Mouse (Mus musculus): Measurements from ENCODE around the gene Zscan10. TPM values are rescaled to one million over a fixed set of nuclear protein-coding genes. Genes with fewer than 3 reads are reported as not detected.
A peak's percentile ranks its signal among the peaks of the same experiment; 100 is the strongest.

Zscan10 gene
- polyA plus RNA-seq, 1 experiment from 2014 or later = 0.45 TPM

DNA sequence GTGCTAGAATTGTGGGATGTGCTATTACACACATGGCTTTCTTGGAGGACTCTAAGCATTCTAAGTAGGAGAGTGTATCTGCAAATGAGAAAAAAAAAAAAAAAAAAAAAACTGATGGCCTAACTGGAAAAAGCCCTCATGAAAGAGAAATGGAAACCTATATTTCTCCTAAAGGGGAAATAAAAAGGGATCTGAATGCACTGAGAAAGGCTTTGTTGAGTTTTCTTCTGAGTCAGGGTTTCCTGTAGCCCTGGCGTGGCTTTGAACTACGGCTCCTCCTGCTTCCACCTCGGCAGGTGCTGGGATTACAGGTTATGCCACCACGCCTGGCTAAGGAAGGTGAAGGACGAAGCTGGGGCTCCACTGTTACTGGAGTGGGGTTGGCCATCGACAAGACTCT lies 53.3 kb downstream of the Zscan10 start:
- Histone ChIP-seq H3K9me3 (ENCODE audit: control insufficient read depth, low read length) (no peaks in the 10 kb centered on the region), H3K4me2 (replicated peaks; ENCODE audit: low read depth, low read length) (no peak overlapping the region), H3K9ac (ENCODE audit: low read depth, low read length) (no peak overlapping the region), H3K27ac (ENCODE audit: low read depth, low read length) (no peak overlapping the region), H3K36me3 (ENCODE audit: control insufficient read depth, insufficient read depth, low read length) (no peaks in the 10 kb centered on the region), H3K4me3 (ENCODE audit: low read length) (no peak overlapping the region), H3K4me1 (ENCODE audit: control insufficient read depth, insufficient read depth, low read length) (no peaks in the 10 kb centered on the region), H3K27me3 (ENCODE audit: control insufficient read depth, insufficient read depth, low read length) (no peaks in the 10 kb centered on the region)
- 55% methylated on average over 6 of the region's 6 CpGs for WGBS
- ATAC-seq (ENCODE audit: low FRiP score, low TSS enrichment) = no peak

DNA sequence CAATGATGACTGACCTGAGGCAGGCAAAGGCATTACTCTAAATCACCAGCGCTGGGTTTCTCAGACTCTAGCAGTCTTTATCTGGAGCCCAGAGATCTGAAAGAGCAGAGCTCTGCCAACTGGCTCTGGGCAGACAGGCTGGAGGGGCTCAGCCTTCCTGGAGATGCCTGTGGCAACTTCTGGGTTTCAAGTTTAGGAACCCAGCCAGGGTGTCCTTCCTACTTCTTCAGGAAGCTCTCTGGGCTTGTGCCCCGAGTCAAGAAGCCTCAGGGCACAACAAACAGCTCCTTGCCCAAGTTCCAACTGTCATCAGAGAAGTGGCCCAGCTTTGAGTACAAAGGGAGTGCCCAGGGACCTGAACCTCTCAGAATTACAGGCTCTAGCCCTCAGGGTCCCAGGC lies 53.8 kb downstream of the Zscan10 start:
- 79% methylated on average over 2 of the region's 2 CpGs for WGBS
- no peak overlapping the region for H3K27ac ChIP-seq (ENCODE audit: low read depth, low read length)

DNA sequence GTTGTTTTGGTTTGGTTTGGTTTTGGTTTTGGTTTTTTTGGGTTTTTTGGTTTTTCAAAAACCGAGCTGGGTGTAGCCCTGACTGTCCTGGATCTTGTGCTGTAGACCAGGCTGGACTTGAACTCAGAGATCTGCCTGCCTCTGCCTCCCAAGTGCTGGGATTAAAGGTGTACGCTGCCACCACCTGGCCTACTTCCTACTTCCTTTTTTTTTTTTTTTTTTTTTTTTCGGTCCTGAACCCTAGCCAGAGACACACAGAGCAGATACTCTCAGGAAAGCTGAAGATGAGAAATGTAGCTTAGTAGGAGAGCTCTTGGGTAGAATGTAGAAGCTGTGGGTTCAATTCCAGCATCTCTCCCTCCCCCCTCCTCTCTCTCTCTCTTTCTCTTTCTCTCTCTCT lies 57.8 kb downstream of the Zscan10 start:
- no peak overlapping the region for H3K9ac ChIP-seq (ENCODE audit: low read depth, low read length)
- ATAC-seq (ENCODE audit: low FRiP score, low TSS enrichment) = no peak
- 81% methylated on average over 3 of the region's 3 CpGs for WGBS
- no peaks in the 10 kb centered on the region for H3K36me3 ChIP-seq (ENCODE audit: control insufficient read depth, insufficient read depth, low read length)
- peaks cover 37% of the 10 kb centered on the region for H3K27me3 ChIP-seq (ENCODE audit: control insufficient read depth, insufficient read depth, low read length)
- H3K4me2 ChIP-seq (replicated peaks; ENCODE audit: low read depth, low read length) = no peak overlapping the region
- no peaks in the 10 kb centered on the region; the same call in 1 of the 2 replicates for H3K4me1 ChIP-seq (ENCODE audit: control insufficient read depth, insufficient read depth, low read length)
- no peak overlapping the region for H3K4me3 ChIP-seq (ENCODE audit: low read length)
- H3K27ac ChIP-seq (ENCODE audit: low read depth, low read length) = no peak overlapping the region
- H3K9me3 ChIP-seq (ENCODE audit: control insufficient read depth, low read length) = no peaks in the 10 kb centered on the region

More for the DNA sequence above, 53.8 kb downstream of the Zscan10 start:
- Histone ChIP-seq H3K4me3 (ENCODE audit: low read length) (no peak overlapping the region), H3K27me3 (ENCODE audit: control insufficient read depth, insufficient read depth, low read length) (no peaks in the 10 kb centered on the region), H3K9ac (ENCODE audit: low read depth, low read length) (no peak overlapping the region), H3K4me1 (ENCODE audit: control insufficient read depth, insufficient read depth, low read length) (no peaks in the 10 kb centered on the region), H3K36me3 (ENCODE audit: control insufficient read depth, insufficient read depth, low read length) (no peaks in the 10 kb centered on the region), H3K4me2 (replicated peaks; ENCODE audit: low read depth, low read length) (no peak overlapping the region), H3K9me3 (ENCODE audit: control insufficient read depth, low read length) (no peaks in the 10 kb centered on the region)
- no peak for ATAC-seq (ENCODE audit: low FRiP score, low TSS enrichment)

DNA sequence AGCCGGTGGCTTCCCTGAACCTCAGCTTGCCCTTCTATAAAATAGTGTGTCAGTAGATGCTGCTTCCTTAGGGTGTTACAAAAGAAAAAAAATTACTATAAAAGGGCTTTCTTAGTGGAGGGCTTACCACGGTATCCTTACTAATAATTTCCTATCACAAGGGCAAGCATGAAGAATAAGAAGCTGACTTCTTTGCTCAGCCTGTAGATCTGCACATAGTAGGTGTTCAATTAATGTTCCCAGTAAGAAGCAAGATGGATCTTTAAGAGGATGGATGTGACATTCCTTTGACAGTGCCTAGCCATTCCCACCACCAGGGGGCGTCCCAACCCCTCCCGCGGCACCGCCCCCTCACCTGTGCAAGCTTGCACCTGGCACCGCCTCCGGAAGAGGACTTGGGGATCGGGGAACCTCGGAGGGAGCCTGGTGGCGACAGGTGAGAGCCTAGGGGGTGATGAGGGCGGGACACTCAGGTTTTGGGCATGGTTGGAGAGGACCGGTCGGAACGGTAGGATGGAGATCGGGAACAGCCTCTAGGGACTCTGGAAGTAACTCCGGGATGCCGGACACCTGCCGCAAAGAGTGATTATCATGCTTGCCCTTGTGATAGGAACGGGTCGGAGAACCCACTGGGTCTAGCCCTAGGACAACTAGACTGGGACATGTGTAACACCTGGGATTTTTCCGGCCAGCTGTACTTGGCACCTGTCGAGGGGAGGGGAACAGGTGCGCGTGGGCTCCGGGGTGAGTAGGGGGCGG lies 59.6 kb downstream of the Zscan10 start, which contains the start of gene Bicdl2:
TSS of gene Bicdl2 (plus strand) at position 390 of the 759 bp plus-strand sequence.
- H3K4me3 ChIP-seq (ENCODE audit: low read length) = peak within 1 kb of the TSS; percentile 27
- 0 out of 2 replicates have a peak, but pooled peaks have one; percentile 11 for ATAC-seq (ENCODE audit: low FRiP score, low TSS enrichment)
- H3K9ac ChIP-seq (ENCODE audit: low read depth, low read length) = no peak within 1 kb of the TSS; the same call in 1 of the 2 replicates
- H3K4me2 ChIP-seq (replicated peaks; ENCODE audit: low read depth, low read length) = peak within 1 kb of the TSS; percentile 43
- H3K27me3 ChIP-seq (ENCODE audit: control insufficient read depth, insufficient read depth, low read length) = peaks cover 37% of the 10 kb centered on the region
- WGBS = 5% methylated on average over 27 of the region's 27 CpGs
- no peak within 1 kb of the TSS for H3K27ac ChIP-seq (ENCODE audit: low read depth, low read length)
- H3K4me1 ChIP-seq (ENCODE audit: control insufficient read depth, insufficient read depth, low read length) = no peaks in the 10 kb centered on the region; the same call in 1 of the 2 replicates
- no peaks in the 10 kb centered on the region for H3K9me3 ChIP-seq (ENCODE audit: control insufficient read depth, low read length)
- no peaks in the 10 kb centered on the region for H3K36me3 ChIP-seq (ENCODE audit: control insufficient read depth, insufficient read depth, low read length)

Other genes with a start within 250 kb of the Zscan10 start
- gene Vmn2r116, start 216.3 kb upstream of the Zscan10 start, polyA plus RNA-seq (2014; fragmentation: Nextera tagmentation; extraction: Ambion mirVana) = not detected in 2 replicates
- gene Vmn2r117, start 121.2 kb upstream of the Zscan10 start, polyA plus RNA-seq (2014; fragmentation: Nextera tagmentation; extraction: Ambion mirVana) = not detected in 2 replicates
- 19.5 and 24.9 TPM in 2 replicates for gene Zfp213, start 36.6 kb upstream of the Zscan10 start, polyA plus RNA-seq (2014; fragmentation: Nextera tagmentation; extraction: Ambion mirVana)
- 15.3 and 19.1 TPM in 2 replicates for gene Zfp13, start 1.4 kb upstream of the Zscan10 start, polyA plus RNA-seq (2014; fragmentation: Nextera tagmentation; extraction: Ambion mirVana)
- gene Mmp25, start 44.4 kb downstream of the Zscan10 start, polyA plus RNA-seq (2014; fragmentation: Nextera tagmentation; extraction: Ambion mirVana) = 0.46 and 1.3 TPM in 2 replicates
- gene Bicdl2, start 59.6 kb downstream of the Zscan10 start, polyA plus RNA-seq (2014; fragmentation: Nextera tagmentation; extraction: Ambion mirVana) = 0.76 and 1.2 TPM in 2 replicates
- gene Hcfc1r1, start 72.7 kb downstream of the Zscan10 start, polyA plus RNA-seq (2014; fragmentation: Nextera tagmentation; extraction: Ambion mirVana) = 61.9 and 83.8 TPM in 2 replicates
- 53.0 and 62.9 TPM in 2 replicates for gene Thoc6, start 73.0 kb downstream of the Zscan10 start, polyA plus RNA-seq (2014; fragmentation: Nextera tagmentation; extraction: Ambion mirVana)
- gene Tnfrsf12a, start 76.6 kb downstream of the Zscan10 start, polyA plus RNA-seq (2014; fragmentation: Nextera tagmentation; extraction: Ambion mirVana) = 14.5 and 16.4 TPM in 2 replicates
- gene Cldn6, start 78.4 kb downstream of the Zscan10 start, polyA plus RNA-seq (2014; fragmentation: Nextera tagmentation; extraction: Ambion mirVana) = 153 and 181 TPM in 2 replicates
- 63.7 and 65.5 TPM in 2 replicates for gene Cldn9, start 83.2 kb downstream of the Zscan10 start, polyA plus RNA-seq (2014; fragmentation: Nextera tagmentation; extraction: Ambion mirVana)
- 0.15 and 0.16 TPM in 2 replicates for gene 1520401A03Rik, start 121.9 kb downstream of the Zscan10 start, polyA plus RNA-seq (2014; fragmentation: Nextera tagmentation; extraction: Ambion mirVana)
- 41.6 and 56.4 TPM in 2 replicates for gene Pkmyt1, start 125.5 kb downstream of the Zscan10 start, polyA plus RNA-seq (2014; fragmentation: Nextera tagmentation; extraction: Ambion mirVana)
- gene Paqr4, start 140.0 kb downstream of the Zscan10 start, polyA plus RNA-seq (2014; fragmentation: Nextera tagmentation; extraction: Ambion mirVana) = 14.7 and 17.6 TPM in 2 replicates
- gene Kremen2, start 145.0 kb downstream of the Zscan10 start, polyA plus RNA-seq (2014; fragmentation: Nextera tagmentation; extraction: Ambion mirVana) = 2.1 and 2.9 TPM in 2 replicates
- gene Flywch1, start 170.7 kb downstream of the Zscan10 start, polyA plus RNA-seq (2014; fragmentation: Nextera tagmentation; extraction: Ambion mirVana) = 73.0 and 91.7 TPM in 2 replicates
- gene Flywch2, start 185.2 kb downstream of the Zscan10 start, polyA plus RNA-seq (2014; fragmentation: Nextera tagmentation; extraction: Ambion mirVana) = 40.7 and 43.7 TPM in 2 replicates
- 560 and 567 TPM in 2 replicates for gene Srrm2, start 189.7 kb downstream of the Zscan10 start, polyA plus RNA-seq (2014; fragmentation: Nextera tagmentation; extraction: Ambion mirVana)
- 982 and 1,429 TPM in 2 replicates for gene Elob, start 228.3 kb downstream of the Zscan10 start, polyA plus RNA-seq (2014; fragmentation: Nextera tagmentation; extraction: Ambion mirVana)
- 0.26 and 0.41 TPM in 2 replicates for gene Prss33, start 235.2 kb downstream of the Zscan10 start, polyA plus RNA-seq (2014; fragmentation: Nextera tagmentation; extraction: Ambion mirVana)
- 0.14 TPM in 1 of 2 replicates, not detected in the other for gene Prss32, start 243.0 kb downstream of the Zscan10 start, polyA plus RNA-seq (2014; fragmentation: Nextera tagmentation; extraction: Ambion mirVana)
- gene Prss41, start 243.3 kb downstream of the Zscan10 start, polyA plus RNA-seq (2014; fragmentation: Nextera tagmentation; extraction: Ambion mirVana) = 3.1 and 3.9 TPM in 2 replicates